Mouse (Mus musculus) naive thymus-derived CD4-positive, alpha-beta T cell, adult 2 months (primary cell): ENCODE measurements at regions not wholly inside any gene's neighbourhood (a gene's known extent, or its start where the extent isn't known, plus 50 kb on each side); places are given as distances from the start of the nearest gene placed in this dataset.

Source experiments
- DNase-seq: peaks from one replicate; pipeline ENCODE4 v3.0.0-alpha.2; 2011; ENCODE audit warnings: low read depth

DNA sequence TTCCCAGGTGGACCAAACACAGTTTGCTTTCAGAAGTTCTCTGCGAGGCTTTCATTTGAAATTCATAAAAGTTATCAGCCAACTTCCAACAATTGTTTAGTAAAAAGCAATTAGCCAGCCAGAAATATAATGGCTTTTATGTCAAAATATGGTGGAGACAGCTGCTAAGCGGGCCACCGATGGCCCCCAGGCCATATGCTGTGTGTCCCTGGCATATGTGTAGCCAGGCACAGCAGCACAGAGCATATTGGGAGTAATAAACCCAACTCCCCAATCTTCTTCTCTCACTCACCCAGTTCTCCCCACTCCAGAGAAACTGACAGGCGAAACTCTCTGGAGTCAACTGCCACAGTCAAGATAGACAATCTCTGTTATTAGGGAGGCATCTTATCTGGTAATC is 137.5 kb upstream of the Sel1l start:
- no peak for DNase-seq

- no peak for DNase-seq
Observed at GRCm38 (mm10) chr12:91980321-91980720, 131.4 kb upstream of the Sel1l start.

GRCm38 (mm10) chr12:91971045-91971444 is 122.1 kb upstream of the Sel1l start:
- no peak for DNase-seq

- no peak for DNase-seq
Observed at GRCm38 (mm10) chr12:91965937-91966336, 117.0 kb upstream of the Sel1l start.

DNA sequence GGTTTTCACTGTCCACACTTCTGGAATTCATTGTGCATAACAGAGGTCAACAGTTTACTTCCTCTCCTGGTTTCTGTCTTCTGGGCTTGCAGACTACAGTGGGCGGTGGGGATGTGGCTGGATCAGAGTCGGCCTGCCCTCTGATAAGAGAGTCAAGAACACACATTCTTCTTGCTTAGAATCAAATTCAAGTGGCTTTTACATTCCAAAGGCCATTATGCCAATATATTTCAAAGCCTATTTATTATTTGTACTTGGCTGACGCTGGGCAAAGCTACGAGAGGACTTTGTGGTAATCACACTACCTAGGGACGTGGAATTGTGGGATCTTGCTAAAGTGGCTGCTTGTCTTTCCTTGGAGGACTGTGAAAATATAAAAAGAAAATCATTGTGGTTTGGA is 114.3 kb upstream of the Sel1l start:
- no peak for DNase-seq

DNA sequence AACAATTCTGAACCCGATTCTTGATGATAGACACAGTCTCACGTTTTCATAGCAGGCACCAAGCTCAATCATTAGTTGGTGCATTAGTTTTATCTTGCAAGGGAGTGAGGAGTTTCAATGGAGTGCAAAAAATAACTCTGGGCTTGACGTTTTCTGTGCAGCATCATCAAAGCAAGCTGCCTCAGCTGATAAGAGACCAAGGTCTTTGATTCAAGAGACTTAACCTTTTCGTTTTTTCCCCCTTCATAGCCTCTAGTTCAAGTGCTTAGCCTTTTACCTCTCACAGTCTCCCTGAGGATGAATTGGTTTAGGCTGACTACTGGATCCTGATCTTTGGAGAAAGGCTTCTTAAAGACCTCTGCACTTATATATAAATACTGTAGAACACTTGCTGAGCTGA is 109.1 kb upstream of the Sel1l start:
- no peak for DNase-seq

- DNase-seq, result no peak
Observed at GRCm38 (mm10) chr12:91956411-91956810, 107.5 kb upstream of the Sel1l start.

- no peak for DNase-seq
Observed at GRCm38 (mm10) chr12:91948602-91949167, 99.7 kb upstream of the Sel1l start.

DNA sequence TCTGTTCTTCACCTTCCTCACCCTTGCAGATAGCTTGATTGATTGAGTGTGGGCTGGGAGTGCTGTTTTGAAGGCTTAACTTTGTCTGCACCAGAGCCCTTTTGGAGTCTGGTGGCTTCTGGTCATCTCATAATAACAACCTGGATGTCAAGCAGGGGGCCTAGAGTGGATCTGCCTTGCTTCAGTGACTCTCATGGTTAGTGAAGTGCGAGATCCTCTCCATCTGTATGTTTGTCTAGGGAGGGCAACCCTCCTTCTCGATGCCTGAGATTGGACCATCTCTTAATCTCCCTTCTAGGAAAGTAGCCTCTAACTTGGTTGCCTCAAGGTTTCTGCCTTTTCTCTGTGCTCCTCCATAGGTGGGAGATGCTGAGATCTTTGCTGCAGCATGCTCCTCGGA is 99.0 kb upstream of the Sel1l start:
- no peak for DNase-seq

DNA sequence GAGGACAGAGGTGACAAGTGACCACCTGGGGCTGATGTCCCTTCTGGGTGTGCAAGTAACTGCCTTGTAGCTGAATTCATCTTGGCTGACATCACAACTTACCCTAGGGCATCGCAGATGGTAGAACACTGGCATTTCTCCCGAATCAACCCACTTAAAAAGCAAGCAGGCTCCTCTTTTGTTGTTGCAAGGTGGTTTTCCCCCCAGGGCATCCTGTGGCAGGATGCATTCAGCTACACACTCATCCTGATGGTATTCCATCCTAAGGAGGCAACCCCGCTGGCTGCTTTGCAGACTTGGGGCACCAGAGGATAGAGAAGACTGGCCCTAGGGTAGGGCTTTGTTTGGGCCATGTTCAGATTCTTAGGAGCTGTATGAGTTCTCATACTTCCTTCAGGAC is 97.6 kb upstream of the Sel1l start:
- no peak for DNase-seq

GRCm38 (mm10) chr12:91932490-91933361 is 83.8 kb upstream of the Sel1l start:
- no peak for DNase-seq

DNA sequence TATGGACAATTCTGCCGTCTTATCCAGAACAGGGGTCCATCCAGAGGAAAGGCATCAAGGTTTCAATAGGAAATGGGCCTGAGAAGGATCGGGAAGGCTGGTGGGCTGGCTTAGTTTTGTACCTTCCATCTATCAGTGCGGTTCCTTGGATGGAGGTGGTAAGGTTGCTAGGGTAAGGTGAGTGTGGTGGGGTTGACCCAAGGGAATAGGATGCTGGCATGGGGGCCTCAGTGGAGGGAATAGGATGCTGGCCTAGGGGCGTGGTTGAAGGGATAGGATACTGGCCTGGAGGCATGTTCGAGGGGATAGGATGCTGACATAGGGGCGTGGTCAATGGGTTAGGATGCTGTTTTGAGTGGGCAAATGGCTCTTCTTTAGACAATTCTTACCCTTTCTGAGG is 82.6 kb upstream of the Sel1l start:
- no peak for DNase-seq

DNA sequence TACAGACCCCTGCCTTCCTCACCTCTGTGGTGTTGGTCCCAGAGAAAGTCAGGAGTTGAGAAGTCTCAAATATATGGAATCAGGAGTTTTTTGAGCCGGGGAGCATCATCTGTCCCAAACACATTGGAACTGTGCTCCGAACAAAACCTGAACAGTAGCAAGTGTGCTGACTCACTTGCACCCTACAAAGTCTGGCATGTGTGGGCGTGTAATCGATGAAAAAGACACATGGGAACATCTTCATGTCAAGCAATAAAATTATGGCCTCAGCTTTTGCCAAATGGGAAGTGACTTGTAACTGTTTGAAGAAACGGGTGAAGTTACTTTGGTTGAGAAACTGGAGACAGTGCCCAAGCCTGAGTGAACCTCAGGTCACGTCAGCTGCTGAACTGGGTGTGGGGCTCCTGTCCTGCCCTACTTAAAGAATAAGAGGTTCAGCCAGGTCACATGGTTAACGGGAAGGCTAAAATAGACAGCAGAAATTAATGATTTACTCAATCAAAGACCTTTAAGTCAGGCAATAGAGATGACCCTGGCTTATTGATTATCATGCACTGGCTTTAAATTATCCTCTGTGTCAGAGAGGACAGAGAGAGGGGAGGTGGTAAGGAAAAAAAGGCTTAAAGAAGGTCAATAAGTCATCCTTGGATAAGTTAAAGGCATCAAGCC is 80.6 kb upstream of the Sel1l start:
- no peak for DNase-seq

- DNase-seq, result no peak
Observed at GRCm38 (mm10) chr12:91927576-91927975, 78.6 kb upstream of the Sel1l start.

DNA sequence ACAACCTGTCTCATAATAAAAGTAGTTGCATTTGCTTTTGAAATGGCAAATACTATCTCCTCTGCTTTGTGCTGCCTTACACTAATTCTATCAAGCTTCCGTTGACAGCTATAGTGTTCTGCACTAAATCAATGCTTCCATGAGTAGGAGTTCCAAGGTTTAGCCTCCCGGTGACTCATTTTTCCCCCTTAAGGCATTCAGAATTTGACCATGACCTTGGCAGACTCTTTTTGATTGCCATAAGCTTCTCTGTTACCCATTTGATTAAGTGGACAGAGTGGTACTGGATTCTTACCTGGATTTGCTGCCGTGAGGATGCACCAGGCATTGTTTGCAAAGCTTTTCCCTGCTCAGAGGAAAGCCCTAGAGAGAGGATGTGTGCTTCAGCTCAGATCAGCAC is 66.5 kb upstream of the Sel1l start:
- no peak for DNase-seq

- no peak for DNase-seq
Observed at GRCm38 (mm10) chr12:91910529-91910928, 61.6 kb upstream of the Sel1l start.
